Mouse (Mus musculus): ENCODE data around the gene Tmc3. TPM values are rescaled to one million over a fixed set of nuclear protein-coding genes. Genes with fewer than 3 reads are reported as not detected.

Tmc3 gene
- polyA plus RNA-seq (2017; shearing (Covaris generic)): 2.8 TPM

DNA sequence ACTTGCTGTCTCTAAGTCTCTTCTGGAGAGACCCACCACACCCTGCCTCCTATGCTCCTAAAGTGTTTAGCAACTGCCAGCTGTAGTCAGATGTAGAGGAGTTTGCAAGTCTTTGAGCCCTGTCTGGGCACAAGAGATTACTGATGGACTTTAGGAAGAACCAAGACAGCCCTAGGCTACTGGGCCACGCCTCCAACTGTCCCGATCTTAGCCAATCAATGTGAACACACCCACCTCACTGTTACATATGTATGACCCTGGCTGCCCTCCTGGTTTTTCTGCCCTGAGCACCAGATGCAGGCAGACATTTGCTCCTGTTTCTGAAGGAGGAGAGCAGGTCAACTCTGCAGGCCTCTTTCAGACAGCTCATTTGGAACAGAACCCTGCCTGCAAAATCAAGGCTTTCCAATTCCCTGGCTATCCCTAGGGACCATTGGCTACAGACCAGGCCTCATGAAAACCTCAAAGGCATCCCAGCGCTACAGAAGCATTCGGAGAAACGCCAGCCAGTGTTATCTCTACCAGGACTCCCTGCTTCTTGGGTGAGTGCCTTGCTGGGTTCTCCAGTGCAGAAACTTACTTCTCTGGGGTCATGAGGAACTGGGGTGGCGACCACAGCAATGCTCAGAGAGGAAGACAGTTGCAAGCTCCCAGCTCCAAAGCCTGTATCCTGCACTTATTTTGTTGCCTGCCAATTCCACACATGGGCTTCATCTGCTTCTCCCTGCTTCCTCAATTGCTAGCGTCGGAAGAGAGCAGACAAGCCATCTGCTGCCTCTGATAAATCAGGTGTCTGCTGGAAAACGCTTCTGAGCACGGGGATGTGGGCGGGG, at the start of gene Tmc3:
Tmc3 (plus strand) TSS at position 289 of the 833 bp plus-strand sequence.

DNA sequence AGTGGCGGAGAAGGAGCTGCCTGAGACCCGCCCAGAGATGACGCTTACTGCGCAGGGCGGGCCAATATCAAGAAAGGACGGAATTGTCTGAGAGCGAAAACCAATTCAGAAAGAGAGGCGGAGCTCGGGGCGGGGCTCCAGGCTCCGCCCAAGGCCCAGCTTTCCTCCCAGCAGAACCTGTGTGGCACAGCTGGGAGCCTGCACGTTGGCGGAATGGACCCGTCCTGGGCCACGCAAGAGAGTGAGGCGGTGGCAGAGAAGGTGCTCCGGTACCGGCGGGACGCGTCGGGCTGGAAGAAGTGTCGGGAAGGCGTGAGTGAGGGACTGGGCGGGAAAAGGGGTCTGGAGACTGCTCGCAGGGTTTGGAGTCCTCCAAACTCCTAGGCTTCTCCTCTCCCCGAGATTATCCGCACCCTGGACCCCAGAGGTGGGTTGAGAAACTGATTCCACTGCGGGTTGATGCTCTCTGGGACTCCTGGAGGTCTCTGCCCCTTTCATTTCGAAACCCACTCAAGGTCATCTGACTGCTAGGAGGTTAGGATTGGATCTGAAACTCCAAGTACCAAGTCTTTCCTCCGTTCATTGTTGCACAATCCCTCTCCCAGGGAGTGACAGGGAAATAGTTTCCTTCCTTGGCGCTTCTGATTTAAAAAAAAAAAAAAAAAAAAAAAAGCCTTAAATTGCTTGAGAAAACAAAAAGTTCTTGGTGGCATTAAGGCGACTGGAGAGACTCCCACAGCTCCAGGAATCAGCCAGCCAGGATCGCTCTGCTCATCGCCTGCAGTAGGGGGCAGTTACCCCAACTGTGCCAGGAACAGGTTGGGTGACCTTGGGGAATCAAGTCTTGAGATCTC, 47.3 kb downstream of the Tmc3 start, which contains the start of gene Stard5:
Stard5 (plus strand) TSS at position 132 of the 854 bp plus-strand sequence.

Other genes starting within 250 kb of the Tmc3 start
- 50.0 TPM for gene Stard5, start 47.0 kb downstream of the Tmc3 start, polyA plus RNA-seq (2017; shearing (Covaris generic))
- gene Il16, start 160.8 kb downstream of the Tmc3 start, polyA plus RNA-seq (2017; shearing (Covaris generic)): 502 TPM
- not detected for gene Cfap161, start 210.0 kb downstream of the Tmc3 start, polyA plus RNA-seq (2017; shearing (Covaris generic))